In the genomic region with DNA sequence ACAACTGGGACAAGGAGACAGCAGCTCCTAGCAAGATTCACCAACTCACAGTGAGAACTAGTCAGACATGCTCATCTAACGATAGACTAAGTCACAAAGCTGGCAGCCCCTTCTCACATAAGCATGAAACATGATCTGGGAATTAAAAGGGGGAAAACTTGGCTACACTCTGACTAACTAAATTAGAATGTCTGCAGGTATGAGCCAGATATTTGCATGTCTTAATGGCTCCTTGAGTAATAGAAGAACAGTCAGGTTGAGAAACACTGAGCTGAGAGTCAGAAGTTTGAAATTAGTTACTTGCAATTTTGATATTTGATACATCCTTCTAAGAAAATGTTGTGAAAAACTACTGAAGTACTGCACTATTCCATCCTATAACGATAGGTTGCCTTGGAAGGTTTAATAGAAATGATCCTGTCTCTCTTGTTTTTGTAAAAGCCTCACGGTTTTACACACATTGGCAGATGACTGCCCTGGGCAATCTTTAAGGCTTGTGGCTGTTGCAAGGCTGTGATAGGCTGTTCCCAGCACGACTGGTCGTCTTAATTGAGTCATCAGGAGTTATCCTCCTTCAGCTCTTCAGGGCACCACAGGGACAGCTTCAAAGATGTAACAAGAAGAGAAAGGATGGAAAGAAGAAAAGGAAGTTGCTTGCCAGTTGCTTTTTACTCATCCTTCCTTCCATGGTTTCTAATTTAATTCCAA, we compare ENCODE assay signal across 25 mouse cellular contexts. TPM values are rescaled to one million over a fixed set of nuclear protein-coding genes. Genes with fewer than 3 reads are reported as not detected.
DNase-seq lines count a peak whose midpoint lies in the region; ATAC-seq and TF ChIP-seq lines count a peak whose summit lies in the region.
"Had no signal": no experiment of that assay in that cellular context is flagged by ENCODE, and none has a peak within 500 bp of the region (broad histone marks: within the 10 kb centered on the region; RNA-seq: fewer than 3 reads in every experiment).

No protein-coding gene starts in this region.

- no peak for TF ChIP-seq EP300 in MEL (IDR thresholded peaks at IDR 0.05; ENCODE audit: low read depth in 1 of 2, low read length in 2 of 2)

- H3K36me3 ChIP-seq in midbrain, embryonic 11.5 days (ENCODE audit: control insufficient read depth, insufficient read depth, low read length): no peaks in the 10 kb centered on the region
- H3K36me3 ChIP-seq in midbrain, embryonic 10.5 days: no peaks in the 10 kb centered on the region
- H3K36me3 ChIP-seq in MEL (ENCODE audit: control insufficient read depth in 1 of 2, insufficient read depth in 2 of 2, low read length in 2 of 2): peaks cover 0 to 11% of the 10 kb centered on the region in 2 experiments; a peak in 2 of 4 replicates
- H3K36me3 ChIP-seq: embryonic facial prominence, embryonic 13.5 days; embryonic facial prominence, embryonic 15.5 days; forebrain, embryonic 10.5 days; forebrain, embryonic 12.5 days had no signal

- no peak for ATAC-seq in midbrain, embryonic 11.5 days (ENCODE audit: low FRiP score)
- ATAC-seq: forebrain, embryonic 14.5 days; forebrain, embryonic 16.5 days had no signal

- no peak overlapping the region for H3K4me2 ChIP-seq in midbrain, embryonic 11.5 days
- H3K4me2 ChIP-seq: embryonic facial prominence, embryonic 13.5 days; embryonic facial prominence, embryonic 15.5 days; forebrain, embryonic 12.5 days had no signal

- no peak for TF ChIP-seq POLR2A in MEL (IDR thresholded peaks at IDR 0.05; ENCODE audit: control insufficient read depth in 1 of 2, insufficient read depth in 1 of 2, low read depth in 1 of 2, low read length in 2 of 2, poor library complexity in 1 of 2)

- H3K79me2 ChIP-seq in MEL (ENCODE audit: control insufficient read depth, insufficient read depth, low read length, poor library complexity): peaks cover 19% of the 10 kb centered on the region

- no peak overlapping the region for H3K27ac ChIP-seq in midbrain, embryonic 11.5 days (ENCODE audit: low read depth, low read length)
- H3K27ac ChIP-seq in midbrain, embryonic 10.5 days (replicated peaks): no peak overlapping the region
- no peak overlapping the region for H3K27ac ChIP-seq in MEL (ENCODE audit: control insufficient read depth, low read depth, low read length)
- H3K27ac ChIP-seq: embryonic facial prominence, embryonic 13.5 days; embryonic facial prominence, embryonic 15.5 days; forebrain, embryonic 10.5 days; forebrain, embryonic 12.5 days had no signal

- H3K27me3 ChIP-seq in midbrain, embryonic 11.5 days (ENCODE audit: control insufficient read depth, insufficient read depth, low read length): peaks cover 2% of the 10 kb centered on the region; the same call in 1 of the 2 replicates
- peaks cover 19% of the 10 kb centered on the region for H3K27me3 ChIP-seq in midbrain, embryonic 10.5 days (ENCODE audit: low read depth, poor library complexity, severe bottlenecking)
- peaks cover 32 to 61% of the 10 kb centered on the region in 2 experiments for H3K27me3 ChIP-seq in MEL (ENCODE audit: control insufficient read depth in 1 of 2, insufficient read depth in 2 of 2, low read length in 2 of 2)
- H3K27me3 ChIP-seq: embryonic facial prominence, embryonic 13.5 days; embryonic facial prominence, embryonic 15.5 days had no signal

- TF ChIP-seq CTCF in MEL (IDR thresholded peaks at IDR 0.05 in 2 of 3, conservative IDR thresholded peaks at IDR 0.05 in 1 of 3; ENCODE audit: control insufficient read depth in 1 of 3, insufficient read depth in 1 of 3, low read depth in 2 of 3, low read length in 3 of 3, poor library complexity in 1 of 3, severe bottlenecking in 1 of 3): no peak

- H3K9me3 ChIP-seq in midbrain, embryonic 11.5 days (ENCODE audit: control insufficient read depth, low read length): no peaks in the 10 kb centered on the region
- H3K9me3 ChIP-seq in midbrain, embryonic 10.5 days (replicated peaks): no peaks in the 10 kb centered on the region
- H3K9me3 ChIP-seq in MEL (replicated peaks; ENCODE audit: insufficient read depth, low read length): no peaks in the 10 kb centered on the region
- H3K9me3 ChIP-seq: embryonic facial prominence, embryonic 13.5 days; embryonic facial prominence, embryonic 15.5 days; forebrain, embryonic 10.5 days; forebrain, embryonic 12.5 days; G1E had no signal

- H3K4me3 ChIP-seq in midbrain, embryonic 11.5 days (ENCODE audit: low read depth, low read length): no peak overlapping the region
- H3K4me3 ChIP-seq in midbrain, embryonic 10.5 days: no peak overlapping the region
- no peak overlapping the region for H3K4me3 ChIP-seq in MEL (ENCODE audit: control insufficient read depth in 1 of 2, insufficient read depth in 1 of 2, low read depth in 2 of 2, low read length in 2 of 2)
- H3K4me3 ChIP-seq: embryonic facial prominence, embryonic 13.5 days; embryonic facial prominence, embryonic 15.5 days; erythroblast, embryonic 14.5 days; forebrain, embryonic 10.5 days; forebrain, embryonic 12.5 days had no signal

- TF ChIP-seq RAD21 in MEL (IDR thresholded peaks at IDR 0.05; ENCODE audit: low read depth, low read length): no peak

- no peak overlapping the region for H3K9ac ChIP-seq in midbrain, embryonic 11.5 days (ENCODE audit: low read length)
- H3K9ac ChIP-seq in MEL (ENCODE audit: control insufficient read depth, low read depth, low read length, poor library complexity, severe bottlenecking): no peak overlapping the region
- H3K9ac ChIP-seq: embryonic facial prominence, embryonic 13.5 days; embryonic facial prominence, embryonic 15.5 days; forebrain, embryonic 12.5 days had no signal

- peak; percentile 84 for DNase-seq in midbrain, embryonic 11.5 days (ENCODE audit: low spot score, missing footprints)
- DNase-seq in midbrain, embryonic 10.5 days (ENCODE audit: low spot score): no peak
- DNase-seq in 3T3-L1 (ENCODE audit: low read depth, low spot score) (peak; percentile 11), MEL (ENCODE audit: low read depth, low spot score) (peak; percentile 60)
- DNase-seq in testis, postnatal 10 days (ENCODE audit: low spot score): no peak
- DNase-seq: adrenal gland, adult 2 months; adrenal gland, postnatal 10 days; adrenal gland, postnatal 25 days; cerebellum, adult 11 months; cerebellum, adult 18-20 months; cerebellum, adult 8-10 months; cerebellum, adult 9-11 months; cerebellum, postnatal 14 days; cerebellum, postnatal 36 days; embryo, embryonic 11 days had no signal

- 22% methylated on average over 5 of the region's 5 CpGs for WGBS in midbrain, embryonic 11.5 days
- WGBS in midbrain, embryonic 10.5 days: 36% methylated on average over 5 of the region's 5 CpGs

- H3K4me1 ChIP-seq in midbrain, embryonic 11.5 days (ENCODE audit: control insufficient read depth, insufficient read depth, low read length): peaks cover 5% of the 10 kb centered on the region; the same call in 1 of the 2 replicates
- H3K4me1 ChIP-seq in midbrain, embryonic 10.5 days: peaks cover 16% of the 10 kb centered on the region
- peaks cover 6 to 7% of the 10 kb centered on the region in 2 experiments for H3K4me1 ChIP-seq in MEL (ENCODE audit: control insufficient read depth in 1 of 2, insufficient read depth in 2 of 2, low read length in 2 of 2)
- H3K4me1 ChIP-seq: embryonic facial prominence, embryonic 13.5 days had no signal

TF ChIP-seq in MEL, 35 proteins besides CTCF, POLR2A, EP300 and RAD21:
- TF ChIP-seq POLR2AphosphoS5 (IDR thresholded peaks at IDR 0.05; ENCODE audit: borderline replicate concordance, low read depth, low read length): no peak
- TF ChIP-seq TCF12 (IDR thresholded peaks at IDR 0.05; ENCODE audit: low read depth, low read length): no peak
- no peak for TF ChIP-seq TAL1 (IDR thresholded peaks at IDR 0.05; ENCODE audit: low read length)
- no peak for TF ChIP-seq POLR2AphosphoS2 (IDR thresholded peaks at IDR 0.05; ENCODE audit: low read length)
- TF ChIP-seq ZKSCAN1 (IDR thresholded peaks at IDR 0.05; ENCODE audit: low read depth, low read length): no peak
- no peak for TF ChIP-seq BHLHE40 (IDR thresholded peaks at IDR 0.05; ENCODE audit: borderline replicate concordance, low read depth, low read length)
- no peak for TF ChIP-seq NELFE (IDR thresholded peaks at IDR 0.05; ENCODE audit: low read depth, low read length)
- TF ChIP-seq UBTF (IDR thresholded peaks at IDR 0.05; ENCODE audit: borderline replicate concordance, insufficient read depth, low read depth, low read length): no peak
- TF ChIP-seq MEF2A (IDR thresholded peaks at IDR 0.05; ENCODE audit: extremely low read depth, insufficient replicate concordance, low read depth, low read length, poor library complexity, severe bottlenecking): no peak
- no peak for TF ChIP-seq KAT2A (conservative IDR thresholded peaks at IDR 0.05; ENCODE audit: low read depth, low read length)
- no peak for TF ChIP-seq HCFC1 (IDR thresholded peaks at IDR 0.05; ENCODE audit: low read depth, low read length)

RNA-seq across cellular contexts. Expression of gene Gpc5, which starts 54.8 kb away (rescaled TPM):
- polyA plus RNA-seq in midbrain, embryonic 11.5 days (2014; fragmentation: Nextera tagmentation; extraction: Ambion mirVana): 0.75 and 0.76 TPM in 2 replicates
- 0.30 and 0.83 TPM in 2 replicates for polyA plus RNA-seq in midbrain, embryonic 10.5 days (2016; fragmentation: Nextera tagmentation; extraction: Ambion mirVana)
- not detected in 2 replicates for total RNA-seq in MEL (2012; rRNA removed)
- not detected for polyA plus RNA-seq in MEL (2012; ENCODE audit: insufficient read depth in 1 of 2, insufficient read length in 2 of 2, low read depth in 1 of 2, low replicate concordance in 2 of 2, missing spikeins in 1 of 2)
- total RNA-seq: common myeloid progenitor, adult 5-6 weeks had no signal
- polyA plus RNA-seq: C2C12; erythroblast, embryonic 14.5 days; G1E had no signal

Comparison
In these comparisons a context has a peak if more than half of its experiments do, and no peak if none do; other contexts are left out.
1. DNase-seq: peak in midbrain, embryonic 11.5 days (single experiment), 3T3-L1 (single experiment) and MEL (single experiment); none in midbrain, embryonic 10.5 days (single experiment) and testis, postnatal 10 days (single experiment).